Mouse (Mus musculus) CD4-positive, CD25-positive, alpha-beta regulatory T cell (primary cell): ENCODE data around the gene Il3. TPM values are rescaled to one million over a fixed set of nuclear protein-coding genes. Genes with fewer than 3 reads are reported as not detected.

Experiments
- polyA plus RNA-seq: library from polyadenylated mRNA; unstranded; fragments of 100-300 nt; shearing (Covaris generic); gene quantifications from one replicate; pipeline ENCODE4 v1.2.1, GENCODE M21; 2017

The Il3 gene
- polyA plus RNA-seq, result not detected

GRCm38 (mm10) chr11:54267177-54267576 lies at the start of gene Il3:
Il3 (minus strand) TSS chr11:54267277.

DNA sequence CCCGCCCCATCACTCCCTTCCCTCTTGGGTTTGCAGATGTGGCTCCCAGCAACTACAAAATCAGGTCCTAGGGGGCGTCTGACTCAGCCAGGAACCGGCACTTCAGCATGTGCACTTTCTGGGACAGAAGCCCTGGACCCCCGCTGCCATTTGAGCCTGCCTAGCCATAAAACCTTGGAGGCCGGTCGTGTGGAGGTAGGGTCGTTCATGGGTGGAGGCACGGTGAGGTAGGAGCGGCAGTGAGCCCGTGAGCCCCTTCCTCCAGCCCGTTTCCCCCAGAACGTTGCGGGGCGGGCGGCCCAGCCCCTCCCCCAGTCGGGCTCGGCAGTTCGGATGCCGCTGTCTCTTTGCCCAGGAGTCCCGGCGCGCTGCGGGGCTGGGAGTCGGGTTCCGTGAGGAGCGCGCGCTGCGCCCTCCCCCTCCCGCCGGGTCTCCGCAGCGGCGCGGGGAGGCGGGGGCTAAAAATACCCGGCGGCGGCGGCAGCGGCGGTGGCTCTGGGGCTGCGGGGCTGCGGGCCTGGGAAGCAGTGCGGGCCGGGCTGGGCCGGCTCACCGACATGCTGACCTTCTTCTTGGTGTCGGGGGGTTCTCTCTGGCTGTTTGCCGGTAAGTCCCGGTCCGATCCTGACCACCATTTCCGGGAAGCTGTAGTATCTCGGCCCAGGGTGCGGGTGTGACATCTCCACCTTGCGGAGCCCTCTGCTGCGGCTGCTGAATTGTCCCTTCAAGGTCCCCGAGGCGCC lies 36.8 kb upstream of the Il3 start, which contains the start of gene Acsl6:
TSS of gene Acsl6 (plus strand) at position 71 of the 743 bp plus-strand sequence.

DNA sequence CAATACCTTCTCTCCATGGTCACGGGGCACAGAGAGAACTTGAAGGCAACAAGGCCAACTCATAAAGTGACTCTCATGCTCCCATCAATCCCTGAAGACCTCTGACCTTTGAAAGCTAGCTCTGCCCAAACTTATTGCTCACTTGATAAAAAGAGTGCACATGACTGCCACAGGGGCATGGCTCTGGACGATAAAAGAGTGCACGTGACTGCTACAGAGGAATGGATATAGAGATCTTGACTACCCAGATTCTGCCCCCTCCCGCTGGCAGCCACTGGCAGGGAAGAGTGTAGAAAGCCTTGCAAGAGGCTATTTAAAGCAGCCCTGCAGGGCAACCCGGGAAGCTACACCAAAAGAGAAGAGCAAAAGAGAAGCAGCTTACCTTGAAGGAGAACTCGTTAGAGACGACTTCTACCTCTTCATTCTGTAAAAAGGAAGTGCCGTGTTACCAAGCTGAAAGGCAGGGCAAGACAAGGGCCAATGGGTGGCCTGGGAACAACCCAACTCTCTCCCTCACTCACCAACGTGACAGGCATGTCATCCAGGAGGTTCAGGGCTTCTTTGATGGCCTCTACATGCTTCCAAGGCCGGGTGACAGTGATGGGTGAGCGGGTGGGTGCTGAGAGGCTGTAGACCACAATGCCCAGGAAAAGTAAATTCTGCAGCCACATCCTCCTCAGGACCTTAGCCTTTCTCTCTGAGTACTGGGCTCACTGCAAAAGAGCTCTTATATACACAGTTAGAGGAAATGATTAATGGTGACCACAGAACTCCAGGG lies 17.9 kb downstream of the Il3 start, which contains the start of gene Csf2:
TSS of gene Csf2 (minus strand) at position 728 of the 778 bp plus-strand sequence.

Other genes with a start within 250 kb of the Il3 start
- 0.55 TPM for gene Slc22a4, start 239.2 kb downstream of the Il3 start, polyA plus RNA-seq
- 4.2 TPM for gene Pdlim4, start 198.3 kb downstream of the Il3 start, polyA plus RNA-seq
- gene P4ha2, start 167.2 kb downstream of the Il3 start, polyA plus RNA-seq, result 0.16 TPM
- gene Csf2, start 17.6 kb downstream of the Il3 start, polyA plus RNA-seq, result not detected
- not detected for gene Acsl6, start 36.5 kb upstream of the Il3 start, polyA plus RNA-seq
- gene Meikin, start 103.4 kb upstream of the Il3 start, polyA plus RNA-seq, result not detected
- gene Fnip1, start 170.9 kb upstream of the Il3 start, polyA plus RNA-seq, result 11.6 TPM